Mouse (Mus musculus) liver, embryonic 15.5 days (tissue): ENCODE measurements around the gene Olfr138. TPM values are rescaled to one million over a fixed set of nuclear protein-coding genes. Genes with fewer than 3 reads are reported as not detected.

Source experiments
- ATAC-seq: fragments of 200-750 bp; cut with Nextera tagmentation; 2 replicates; pipeline ENCODE4 v1.8.0; 2017; ENCODE audit warnings: moderate number of reproducible peaks, mild to moderate bottlenecking, moderate library complexity; ENCODE audit not compliant: insufficient read depth
- H3K27ac ChIP-seq: fragments of 300-500 bp; sonication (generic); replicated peaks from 2 replicates; pipeline ENCODE4 v1.5.1; 2015; ENCODE audit warnings: mild to moderate bottlenecking, inconsistent platforms
- H3K27me3 ChIP-seq: fragments of 300-500 bp; sonication (generic); 2 replicates; pipeline ENCODE4 v1.6.1; 2015; ENCODE audit warnings: mild to moderate bottlenecking, inconsistent platforms
- H3K36me3 ChIP-seq: fragments of 300-500 bp; sonication (generic); replicated peaks from 2 replicates; pipeline ENCODE4 v1.6.1; 2015; ENCODE audit warnings: moderate library complexity, mild to moderate bottlenecking, inconsistent platforms
- H3K4me1 ChIP-seq: fragments of 300-500 bp; sonication (generic); replicated peaks from 2 replicates; pipeline ENCODE4 v1.6.1; 2015; ENCODE audit warnings: inconsistent platforms
- H3K4me2 ChIP-seq: fragments of 300-500 bp; sonication (generic); 2 replicates; pipeline ENCODE4 v1.6.1; 2015; ENCODE audit warnings: moderate library complexity, mild to moderate bottlenecking, inconsistent platforms
- H3K4me3 ChIP-seq: fragments of 300-500 bp; sonication (generic); replicated peaks from 2 replicates; pipeline ENCODE4 v1.5.1; 2015; ENCODE audit warnings: mild to moderate bottlenecking, inconsistent platforms
- H3K9ac ChIP-seq: fragments of 300-500 bp; sonication (generic); 2 replicates; pipeline ENCODE4 v1.6.1; 2015; ENCODE audit warnings: moderate library complexity, mild to moderate bottlenecking, inconsistent platforms
- H3K9me3 ChIP-seq: fragments of 300-500 bp; sonication (generic); replicated peaks from 2 replicates; pipeline ENCODE4 v1.6.1; 2016; ENCODE audit warnings: inconsistent platforms
- WGBS: fragments of 180-500 bp; shearing (Covaris S2); methylation state at CpG from one replicate; pipeline ENCODE4 v1.1.7; 2015; ENCODE audit warnings: mixed read lengths; ENCODE audit not compliant: insufficient replicate concordance; 5-methylcytosine and 5-hydroxymethylcytosine counted together
- polyA plus RNA-seq: library from polyadenylated mRNA; unstranded; fragments of >200 nt; fragmentation: Nextera tagmentation; extraction: Ambion mirVana; gene quantifications from 2 replicates; pipeline ENCODE4 v1.2.1, GENCODE M21; 2015

Gene Olfr138
- not detected in 2 replicates for polyA plus RNA-seq

DNA sequence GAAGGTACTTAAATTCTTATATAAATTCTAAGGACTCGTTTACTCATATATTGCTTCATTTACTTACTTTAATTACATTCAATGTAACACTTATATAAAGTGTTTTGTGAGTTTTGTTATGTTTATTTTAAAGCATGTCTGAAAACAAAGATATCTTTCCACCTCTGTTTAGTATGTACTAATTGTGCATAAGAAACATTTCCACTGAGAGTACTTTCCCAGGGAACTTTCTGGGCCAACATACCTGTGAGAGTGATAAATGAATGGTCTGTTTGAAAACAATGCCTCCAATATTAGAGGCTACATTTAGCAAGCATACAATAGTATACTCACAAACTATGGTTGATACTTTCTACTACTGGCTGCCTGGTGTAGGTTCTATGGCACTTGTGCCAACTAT is at the start of gene Olfr138:
Gene Olfr138 (plus strand): TSS at position 301 of the 400 bp plus-strand sequence.
- Histone ChIP-seq H3K9me3 (no peaks in the 10 kb centered on the region), H3K4me3 (no peak within 1 kb of the TSS), H3K4me2 (no peak within 1 kb of the TSS), H3K4me1 (no peaks in the 10 kb centered on the region), H3K27me3 (no peaks in the 10 kb centered on the region), H3K36me3 (no peaks in the 10 kb centered on the region), H3K9ac (no peak within 1 kb of the TSS), H3K27ac (no peak within 1 kb of the TSS)
- ATAC-seq = no peak
- WGBS = 28% methylated on average over 1 of the region's 1 CpGs

DNA sequence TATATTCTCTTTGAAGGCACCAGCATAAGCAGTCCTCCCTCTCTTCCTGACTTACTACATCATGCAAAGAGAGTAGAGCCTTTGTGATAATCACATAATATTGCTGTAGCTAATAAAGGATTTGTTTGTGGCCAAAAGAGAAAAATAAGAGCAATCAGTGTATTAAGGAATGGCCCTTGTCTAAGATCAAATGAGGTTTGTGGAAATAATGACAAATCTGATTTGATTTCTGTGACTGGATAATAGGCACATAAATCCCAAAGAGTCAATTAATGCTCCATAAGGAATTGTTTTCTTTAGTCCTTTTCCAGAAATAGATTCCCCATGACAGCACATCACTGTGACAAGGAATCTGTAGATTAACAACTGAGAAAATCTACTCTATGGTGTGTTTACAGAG is 46.6 kb downstream of the Olfr138 start, which contains the start of gene Olfr137:
Gene Olfr137 (minus strand): TSS at position 101 of the 400 bp plus-strand sequence.
- H3K9ac ChIP-seq = no peak within 1 kb of the TSS
- no peaks in the 10 kb centered on the region for H3K4me1 ChIP-seq
- 0 out of 2 replicates have a peak, but pooled peaks cover 4% of the 10 kb centered on the region for H3K9me3 ChIP-seq
- no peak for ATAC-seq
- H3K36me3 ChIP-seq = no peaks in the 10 kb centered on the region
- H3K27ac ChIP-seq = no peak within 1 kb of the TSS
- no peaks in the 10 kb centered on the region for H3K27me3 ChIP-seq
- H3K4me2 ChIP-seq = no peak within 1 kb of the TSS
- no peak within 1 kb of the TSS for H3K4me3 ChIP-seq

Other genes with a start within 250 kb of the Olfr138 start
- gene Olfr129, start 201.0 kb upstream of the Olfr138 start, polyA plus RNA-seq = not detected in 2 replicates
- not detected in 2 replicates for gene Olfr130, start 197.1 kb upstream of the Olfr138 start, polyA plus RNA-seq
- not detected in 2 replicates for gene Olfr131, start 172.3 kb upstream of the Olfr138 start, polyA plus RNA-seq
- not detected in 2 replicates for gene Olfr132, start 126.5 kb upstream of the Olfr138 start, polyA plus RNA-seq
- gene Olfr133, start 115.8 kb upstream of the Olfr138 start, polyA plus RNA-seq = not detected in 2 replicates
- gene Olfr134, start 89.6 kb upstream of the Olfr138 start, polyA plus RNA-seq = not detected in 2 replicates
- gene Olfr135, start 56.7 kb upstream of the Olfr138 start, polyA plus RNA-seq = not detected in 2 replicates
- not detected in 2 replicates for gene Olfr137, start 46.5 kb downstream of the Olfr138 start, polyA plus RNA-seq
- not detected in 2 replicates for gene Olfr136, start 68.8 kb downstream of the Olfr138 start, polyA plus RNA-seq
- not detected in 2 replicates for gene Esp36, start 159.2 kb downstream of the Olfr138 start, polyA plus RNA-seq